Mouse (Mus musculus) MEL (cell line): ENCODE measurements around the gene Crk. TPM values are rescaled to one million over a fixed set of nuclear protein-coding genes. Genes with fewer than 3 reads are reported as not detected.

Experiments used
- DNase-seq: peaks from one replicate; pipeline ENCODE4 v3.0.0; 2011; ENCODE audit warnings: low read depth, low spot score
- H3K27ac ChIP-seq: 2 replicates; pipeline ENCODE4 v1.5.1; 2012; ENCODE audit warnings: low read depth, mild to moderate bottlenecking, control low read depth, low read length, moderate library complexity; ENCODE audit not compliant: control insufficient read depth
- H3K27me3 ChIP-seq, 2 experiments: fragments of 150-350 bp in 1 of 2; sonication (generic) in 1 of 2; 2 replicates each; pipeline ENCODE4 v1.6.1; 2012; ENCODE audit warnings: low read length in 2 of 2, mild to moderate bottlenecking in 2 of 2, improper control_type of control experiment in 1 of 2, moderate library complexity in 1 of 2; ENCODE audit not compliant: insufficient read depth in 2 of 2, control insufficient read depth in 1 of 2
- H3K36me3 ChIP-seq, 2 experiments: 2 replicates each; pipeline ENCODE4 v1.6.1; 2012 to 2014; ENCODE audit warnings: low read length in 2 of 2, improper control_type of control experiment in 1 of 2, inconsistent platforms in 1 of 2, mild to moderate bottlenecking in 1 of 2; ENCODE audit not compliant: insufficient read depth in 2 of 2, control insufficient read depth in 1 of 2
- H3K4me1 ChIP-seq, 2 experiments: fragments of 150-350 bp in 1 of 2; sonication (generic) in 1 of 2; 2 replicates each; pipeline ENCODE4 v1.6.1; 2012; ENCODE audit warnings: low read length in 2 of 2, improper control_type of control experiment in 1 of 2, mild to moderate bottlenecking in 1 of 2; ENCODE audit not compliant: insufficient read depth in 2 of 2, control insufficient read depth in 1 of 2
- H3K4me3 ChIP-seq, 2 experiments: fragments of 150-350 bp in 1 of 2; sonication (generic) in 1 of 2; 2 replicates each; pipeline ENCODE4 v1.5.1; 2012; ENCODE audit warnings: low read depth in 2 of 2, low read length in 2 of 2, mild to moderate bottlenecking in 2 of 2, moderate library complexity in 2 of 2, control low read depth in 1 of 2, improper control_type of control experiment in 1 of 2; ENCODE audit not compliant: control insufficient read depth in 1 of 2, insufficient read depth in 1 of 2
- H3K79me2 ChIP-seq: 2 replicates; pipeline ENCODE4 v1.6.1; 2012; ENCODE audit warnings: mild to moderate bottlenecking, low read length, moderate library complexity; ENCODE audit not compliant: control insufficient read depth, poor library complexity, insufficient read depth
- H3K9ac ChIP-seq: 2 replicates; pipeline ENCODE4 v1.6.1; 2012; ENCODE audit warnings: low read depth, mild to moderate bottlenecking, control low read depth, low read length, moderate library complexity; ENCODE audit not compliant: control insufficient read depth, poor library complexity, severe bottlenecking
- H3K9me3 ChIP-seq: fragments of 150-350 bp; sonication (generic); replicated peaks from 2 replicates; pipeline ENCODE4 v1.6.1; 2012; ENCODE audit warnings: mild to moderate bottlenecking, low read length, improper control_type of control experiment, moderate library complexity; ENCODE audit not compliant: insufficient read depth
- ELF1 ChIP-seq: IDR thresholded peaks from 2 replicates; pipeline ENCODE4 v1.6.1; 2014; ENCODE audit warnings: low read depth, mild to moderate bottlenecking, inconsistent platforms, low read length, improper control_type of control experiment, moderate library complexity
- ETS1 ChIP-seq: IDR thresholded peaks from 2 replicates; pipeline ENCODE4 v1.6.1; 2012; ENCODE audit warnings: low read depth, mild to moderate bottlenecking, inconsistent platforms, low read length, improper control_type of control experiment, moderate library complexity
- GATA1 ChIP-seq: IDR thresholded peaks from 2 replicates; pipeline ENCODE4 v1.6.1; 2011; ENCODE audit warnings: low read depth, low read length, improper control_type of control experiment
- KAT2A ChIP-seq: conservative IDR thresholded peaks from 2 replicates; pipeline ENCODE4 v1.6.1; 2012; ENCODE audit warnings: low read depth, low read length, improper control_type of control experiment, inconsistent platforms
- MAFK ChIP-seq: IDR thresholded peaks from 2 replicates; pipeline ENCODE4 v1.6.1; 2011; ENCODE audit warnings: low read depth, mild to moderate bottlenecking, low read length, improper control_type of control experiment, borderline replicate concordance
- MAX ChIP-seq: IDR thresholded peaks from 2 replicates; pipeline ENCODE4 v1.6.1; 2011; ENCODE audit warnings: low read length, improper control_type of control experiment
- MAZ ChIP-seq: IDR thresholded peaks from 2 replicates; pipeline ENCODE4 v1.6.1; 2012; ENCODE audit warnings: low read depth, mild to moderate bottlenecking, inconsistent platforms, low read length, improper control_type of control experiment
- MEF2A ChIP-seq: IDR thresholded peaks from 2 replicates; pipeline ENCODE4 v1.6.1; 2014; ENCODE audit warnings: low read depth, mild to moderate bottlenecking, inconsistent platforms, low read length, improper control_type of control experiment; ENCODE audit not compliant: poor library complexity, insufficient replicate concordance, severe bottlenecking; ENCODE audit errors: extremely low read depth
- NELFE ChIP-seq: IDR thresholded peaks from 2 replicates; pipeline ENCODE4 v1.6.1; 2011; ENCODE audit warnings: low read depth, low read length, improper control_type of control experiment
- NRF1 ChIP-seq: IDR thresholded peaks from 2 replicates; pipeline ENCODE4 v1.6.1; 2014; ENCODE audit warnings: low read depth, mild to moderate bottlenecking, inconsistent platforms, low read length, improper control_type of control experiment, moderate library complexity; ENCODE audit not compliant: poor library complexity, insufficient read depth, severe bottlenecking
- POLR2A ChIP-seq, 2 experiments: IDR thresholded peaks; 2 replicates each; pipeline ENCODE4 v1.6.1; 2011 to 2012; ENCODE audit warnings: low read length in 2 of 2, mild to moderate bottlenecking in 2 of 2, control low read depth in 1 of 2, improper control_type of control experiment in 1 of 2, low read depth in 1 of 2, moderate library complexity in 1 of 2; ENCODE audit not compliant: control insufficient read depth in 1 of 2, insufficient read depth in 1 of 2, poor library complexity in 1 of 2
- POLR2AphosphoS2 ChIP-seq: IDR thresholded peaks from 2 replicates; pipeline ENCODE4 v1.6.1; 2011; ENCODE audit warnings: low read length, improper control_type of control experiment
- POLR2AphosphoS5 ChIP-seq: IDR thresholded peaks from 2 replicates; pipeline ENCODE4 v1.6.1; 2012; ENCODE audit warnings: low read depth, borderline replicate concordance, mild to moderate bottlenecking, inconsistent platforms, low read length, moderate library complexity, mixed read lengths
- RAD21 ChIP-seq: IDR thresholded peaks from 2 replicates; pipeline ENCODE4 v1.6.1; 2011; ENCODE audit warnings: mild to moderate bottlenecking, low read depth, low read length, improper control_type of control experiment
- SIN3A ChIP-seq: IDR thresholded peaks from 2 replicates; pipeline ENCODE4 v1.6.1; 2012; ENCODE audit warnings: low read length, improper control_type of control experiment, inconsistent platforms
- TCF12 ChIP-seq: IDR thresholded peaks from 2 replicates; pipeline ENCODE4 v1.6.1; 2014; ENCODE audit warnings: low read depth, mild to moderate bottlenecking, inconsistent platforms, low read length, improper control_type of control experiment, moderate library complexity
- UBTF ChIP-seq: IDR thresholded peaks from 2 replicates; pipeline ENCODE4 v1.6.1; 2012; ENCODE audit warnings: low read depth, mild to moderate bottlenecking, inconsistent platforms, low read length, improper control_type of control experiment, moderate library complexity, borderline replicate concordance; ENCODE audit not compliant: insufficient read depth
- USF1 ChIP-seq: IDR thresholded peaks from 2 replicates; pipeline ENCODE4 v1.6.1; 2014; ENCODE audit warnings: low read depth, mild to moderate bottlenecking, inconsistent platforms, low read length, improper control_type of control experiment, moderate library complexity
- ZC3H11A ChIP-seq: IDR thresholded peaks from 2 replicates; pipeline ENCODE4 v1.6.1; 2012; ENCODE audit warnings: low read depth, mild to moderate bottlenecking, inconsistent platforms, low read length, improper control_type of control experiment
- ZKSCAN1 ChIP-seq: IDR thresholded peaks from 2 replicates; pipeline ENCODE4 v1.6.1; 2012; ENCODE audit warnings: low read depth, mild to moderate bottlenecking, inconsistent platforms, low read length, improper control_type of control experiment, moderate library complexity
- polyA plus RNA-seq, 2 experiments: library from polyadenylated mRNA; stranded (reverse) in 1 of 2; unstranded in 1 of 2; fragments of >175 nt in 1 of 2; fragments of >200 nt in 1 of 2; gene quantifications; 2 replicates each; pipeline versions ENCODE4 v1.2.1 to v1.2.4; 2012; ENCODE audit warnings: low replicate concordance in 2 of 2, low read depth in 1 of 2; ENCODE audit not compliant: insufficient read length in 2 of 2, insufficient read depth in 1 of 2, missing spikeins in 1 of 2
- total RNA-seq: library from RNA; depleted of rRNA; stranded (reverse); fragments of 300-350 nt; gene quantifications from 2 replicates; pipeline ENCODE4 v1.2.3, GENCODE M21; 2012

The Crk gene
- total and polyA plus RNA-seq, 3 experiments: 33.8 to 68.0 (median 66.2) TPM

DNA sequence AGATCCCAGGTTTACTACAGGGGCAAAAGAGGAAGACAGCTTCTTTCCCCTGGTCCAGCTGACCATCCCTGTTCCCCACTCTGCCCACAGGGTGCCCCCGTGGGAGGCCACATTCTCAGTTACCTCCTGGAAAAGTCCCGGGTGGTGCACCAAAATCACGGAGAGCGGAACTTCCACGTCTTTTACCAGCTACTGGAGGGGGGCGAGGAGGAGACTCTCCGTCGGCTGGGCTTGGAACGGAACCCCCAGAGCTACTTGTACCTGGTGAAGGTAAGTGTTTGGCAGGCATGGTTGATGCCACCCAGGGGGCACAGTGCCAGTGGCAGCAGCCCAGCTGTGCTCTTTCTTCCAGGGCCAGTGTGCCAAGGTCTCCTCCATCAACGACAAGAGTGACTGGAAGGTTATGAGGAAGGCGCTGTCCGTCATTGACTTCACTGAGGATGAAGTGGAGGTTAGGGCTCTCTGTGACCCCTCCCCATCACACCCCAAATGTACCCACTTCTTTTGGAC lies 18.9 kb upstream of the Crk start:
- Histone ChIP-seq H3K4me3 (no peak overlapping the region), H3K27me3 (no peaks in the 10 kb centered on the region), H3K4me1 (peaks cover 1 to 2% of the 10 kb centered on the region in 2 experiments; a peak in 3 of 4 replicates), H3K36me3 (peaks cover 0 to 5% of the 10 kb centered on the region in 2 experiments; a peak in 3 of 4 replicates), H3K79me2 (peaks cover 7% of the 10 kb centered on the region), H3K27ac (no peak overlapping the region), H3K9me3 (no peaks in the 10 kb centered on the region), H3K9ac (no peak overlapping the region)
- TF ChIP-seq GATA1 (no peak), KAT2A (no peak), ETS1 (no peak), NRF1 (no peak), POLR2A (IDR thresholded peaks at IDR 0.05; ENCODE audit: control insufficient read depth in 1 of 2, insufficient read depth in 1 of 2, low read depth in 1 of 2, low read length in 2 of 2, poor library complexity in 1 of 2) (no peak), MAFK (no peak), ELF1 (no peak), UBTF (no peak), MAX (no peak), NELFE (no peak), ZKSCAN1 (no peak), SIN3A (no peak), POLR2AphosphoS5 (no peak), TCF12 (no peak), POLR2AphosphoS2 (no peak), ZC3H11A (no peak), USF1 (no peak), MEF2A (no peak), MAZ (no peak), RAD21 (no peak)
- DNase-seq: no peak
